Mouse (Mus musculus) thymus, postnatal 36 days (tissue): Measurements from ENCODE around the gene Lcn8.
"Not testable (repeated sequence)": the region's sequence is repeated elsewhere in the genome, so short reads cannot be mapped to it uniquely, and the experiment has no call there.

Experiments
- DNase-seq, 2 experiments: peaks; one replicate each; pipeline ENCODE4 v3.0.0; 2022; ENCODE audit warnings: mixed read lengths in 2 of 2

Gene Lcn8

DNA sequence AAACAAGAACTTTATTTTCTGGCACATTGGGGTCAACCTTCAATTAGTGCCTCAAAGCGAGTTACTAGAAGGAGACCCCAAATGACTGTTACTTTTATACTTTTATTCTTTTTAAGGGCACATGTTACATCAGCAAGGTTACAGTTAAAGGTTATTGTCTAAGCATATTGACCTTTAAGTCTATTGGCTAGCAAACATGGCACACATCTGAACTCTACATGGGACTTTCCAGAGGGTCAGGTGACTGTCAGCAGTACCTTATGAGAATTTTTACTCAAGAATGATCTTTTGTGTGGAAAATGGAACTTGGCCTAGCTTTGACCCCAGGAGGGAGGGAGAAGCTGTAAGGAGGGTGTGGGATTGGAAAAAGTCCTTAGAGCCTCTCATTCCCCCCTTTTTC lies 13.6 kb downstream of the Lcn8 start:
- no peak for DNase-seq

DNA sequence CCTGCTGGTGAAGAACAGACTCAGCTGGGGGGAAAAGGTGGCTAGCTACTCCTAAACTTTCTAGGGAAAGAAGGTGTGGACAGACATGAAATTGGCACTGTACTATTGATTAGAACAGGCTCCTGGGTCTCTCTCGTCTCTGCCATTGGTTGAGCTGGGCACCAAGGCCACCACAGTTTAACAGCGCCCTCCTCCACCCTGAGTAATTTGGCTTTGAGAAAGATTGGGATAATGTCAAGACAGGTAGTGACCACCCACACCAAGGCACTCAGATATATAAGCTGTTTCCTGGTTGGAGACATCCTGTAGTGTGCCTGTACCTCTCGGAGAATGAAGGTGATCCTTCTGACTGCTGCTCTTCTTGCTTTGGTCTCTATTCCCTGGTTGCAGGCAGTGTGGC lies 23.6 kb downstream of the Lcn8 start, which contains the start of gene Lcn6:
TSS of gene Lcn6 (plus strand) at position 301 of the 400 bp plus-strand sequence.
- DNase-seq = no peak

GRCm38 (mm10) chr2:25679559-25679958 lies 26.6 kb downstream of the Lcn8 start:
- peak; percentile 42 to 75 for DNase-seq

- no peak for DNase-seq
These were observed 29.5 kb downstream of the Lcn8 start, which contains the start of gene Lcn10 for GRCm38 (mm10) chr2:25682426-25682825. Lcn10 (plus strand) TSS chr2:25682726.

DNA sequence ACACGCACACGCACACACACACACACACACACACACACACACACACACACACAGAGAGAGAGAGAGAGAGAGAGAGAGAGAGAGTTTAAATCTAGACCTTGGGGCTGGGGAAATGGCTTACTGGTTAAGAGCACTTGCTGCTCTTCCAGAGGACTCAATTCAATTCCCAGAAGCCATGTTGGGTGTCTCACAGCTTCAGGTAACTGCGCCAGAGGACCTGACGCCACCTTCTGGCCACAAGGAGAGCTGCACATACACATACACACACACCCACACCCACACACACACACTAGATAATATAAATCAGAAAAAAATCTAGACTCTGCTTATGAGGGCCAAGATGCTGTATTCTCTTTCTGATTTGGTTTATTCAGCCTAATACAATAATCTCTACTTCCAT lies 34.0 kb downstream of the Lcn8 start:
- no peak for DNase-seq

DNA sequence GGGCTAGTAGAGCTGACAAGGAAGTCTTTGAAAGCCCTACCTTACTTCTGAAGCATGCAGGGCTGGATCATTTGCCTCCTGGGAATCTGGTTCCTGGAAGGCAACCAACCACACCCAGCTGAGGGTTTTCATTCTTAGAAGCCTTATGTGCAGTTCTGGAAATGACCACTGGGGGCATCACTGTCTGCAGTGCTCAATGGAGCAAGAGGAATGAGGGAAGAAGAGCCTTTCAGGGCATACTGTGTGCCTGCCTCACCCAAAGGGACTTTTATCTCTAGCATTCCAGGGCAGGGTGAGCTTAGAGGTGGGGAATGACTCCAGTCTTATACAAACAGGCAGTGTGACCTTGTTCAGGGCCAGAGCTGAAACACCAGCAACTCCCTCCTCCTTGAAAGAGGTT lies 41.7 kb downstream of the Lcn8 start:
- DNase-seq = peak in 1 of 2 experiments; percentile 53

DNA sequence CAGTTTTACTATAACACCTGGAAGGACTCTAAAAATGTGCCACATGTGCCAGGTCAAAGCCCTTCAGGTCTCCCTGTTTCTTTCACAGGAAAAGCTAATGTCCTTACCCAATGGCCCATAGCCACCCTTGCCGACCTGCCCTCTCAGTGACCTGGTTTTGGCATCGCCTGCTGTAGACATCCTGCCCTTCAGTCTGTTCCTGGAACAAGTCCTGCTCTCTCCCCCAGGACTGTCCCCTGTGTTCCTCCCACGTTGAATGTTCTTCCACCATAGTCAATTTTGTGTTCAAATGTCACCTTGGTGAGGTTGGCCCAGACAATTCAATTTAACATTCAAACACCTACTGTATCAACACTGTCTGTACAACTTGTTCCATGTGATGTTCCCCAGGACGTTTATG lies 44.0 kb downstream of the Lcn8 start:
- DNase-seq = no peak

GRCm38 (mm10) chr2:25698696-25699095 lies 45.8 kb downstream of the Lcn8 start:
- DNase-seq = no peak

DNA sequence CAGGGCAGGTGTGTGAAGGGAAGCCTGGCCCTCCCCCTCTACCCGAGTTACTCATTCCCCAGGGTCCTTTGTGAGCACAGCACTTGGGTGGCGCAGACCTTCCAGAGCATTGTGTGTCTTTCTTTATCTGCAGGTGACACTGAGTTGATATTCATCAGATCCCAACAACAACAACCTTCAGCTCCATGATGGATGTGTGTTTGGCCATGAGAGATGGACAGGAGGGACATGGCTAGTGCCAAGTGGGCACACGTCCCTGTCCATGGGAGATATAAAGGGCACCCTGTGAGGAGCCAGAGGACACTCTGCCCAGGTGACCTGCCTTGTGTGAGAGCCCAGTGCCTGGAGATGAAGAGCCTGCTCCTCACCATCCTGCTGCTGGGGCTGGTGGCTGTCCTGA lies 46.8 kb downstream of the Lcn8 start, which contains the start of gene Obp2a:
TSS of gene Obp2a (plus strand) at position 301 of the 400 bp plus-strand sequence.
- DNase-seq = not testable (repeated sequence)

- DNase-seq = no peak
These were observed 48.1 kb downstream of the Lcn8 start for GRCm38 (mm10) chr2:25701001-25701400.

DNA sequence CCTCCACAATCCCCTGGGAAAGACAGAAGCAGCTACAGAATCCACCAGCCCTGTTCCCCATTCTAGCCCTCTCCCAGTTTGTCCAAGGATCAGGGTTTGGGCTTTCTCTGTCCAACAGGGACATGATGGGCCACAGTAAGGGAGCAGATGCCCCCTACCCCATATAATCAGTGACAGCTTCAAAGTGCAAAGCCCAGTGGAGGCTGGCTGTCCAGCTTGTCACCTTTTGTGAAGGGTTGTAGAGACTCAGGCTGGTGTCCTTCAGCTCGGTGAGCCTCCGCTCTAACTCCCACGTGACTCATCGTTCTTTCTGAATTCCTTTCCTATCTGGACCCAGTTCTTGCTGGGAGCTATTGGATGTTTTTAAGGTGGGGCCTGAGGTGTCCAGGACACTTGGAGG lies 50.8 kb downstream of the Lcn8 start:
- DNase-seq = no peak
